Mouse (Mus musculus): ENCODE data around the gene Add3. TPM values are rescaled to one million over a fixed set of nuclear protein-coding genes. Genes with fewer than 3 reads are reported as not detected.

Add3 gene
- polyA plus RNA-seq (2014; fragmentation: Illumina TruSeq; extraction: RNeasy Lipid Tissue Mini Kit (QIAGEN cat#74804); ENCODE audit: low read depth, low replicate concordance) = 109 TPM

GRCm38 (mm10) chr19:53140044-53140803 lies at the start of gene Add3:
Gene Add3 (plus strand): TSS chr19:53140443.

Other genes with a start within 250 kb of the Add3 start
- gene Xpnpep1, start 100.2 kb upstream of the Add3 start, polyA plus RNA-seq (2014; fragmentation: Illumina TruSeq; extraction: RNeasy Lipid Tissue Mini Kit (QIAGEN cat#74804); ENCODE audit: low read depth, low replicate concordance) = 19.9 TPM
- gene Mxi1, start 170.1 kb downstream of the Add3 start, polyA plus RNA-seq (2014; fragmentation: Illumina TruSeq; extraction: RNeasy Lipid Tissue Mini Kit (QIAGEN cat#74804); ENCODE audit: low read depth, low replicate concordance) = 81.9 TPM
- gene Gm10197, start 231.3 kb downstream of the Add3 start, polyA plus RNA-seq (2014; fragmentation: Illumina TruSeq; extraction: RNeasy Lipid Tissue Mini Kit (QIAGEN cat#74804); ENCODE audit: low read depth, low replicate concordance) = not detected

All from sigmoid colon, adult 10 weeks (tissue).